In the genomic region with DNA sequence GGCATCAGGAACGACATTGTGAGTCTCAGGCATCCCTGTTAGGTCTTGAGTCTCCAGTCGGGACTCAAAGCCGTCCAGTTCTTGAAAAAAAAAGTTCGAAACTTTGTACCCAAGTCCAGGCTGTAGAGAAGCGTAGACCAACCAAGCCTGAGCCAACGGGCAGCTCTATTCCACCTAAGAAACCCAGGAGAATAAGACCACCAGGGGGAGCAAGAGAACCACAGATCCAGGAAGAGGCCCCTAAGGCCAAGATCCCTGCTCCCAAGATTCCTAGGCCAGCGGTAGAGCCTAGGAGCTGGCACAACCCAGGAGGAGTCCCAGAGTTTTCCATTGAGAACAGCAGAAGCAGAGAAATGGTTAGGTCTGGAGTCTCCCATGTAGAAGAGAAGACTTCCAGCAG, we compare ENCODE assay signal across 10 mouse cellular contexts. TPM values are rescaled to one million over a fixed set of nuclear protein-coding genes. Genes with fewer than 3 reads are reported as not detected.
DNase-seq lines count a peak whose midpoint lies in the region; ATAC-seq and TF ChIP-seq lines count a peak whose summit lies in the region.
"Had no signal": no experiment of that assay in that cellular context is flagged by ENCODE, and none has a peak within 500 bp of the region (broad histone marks: within the 10 kb centered on the region; RNA-seq: fewer than 3 reads in every experiment).

No protein-coding gene starts in this region.

- 0 out of 2 replicates have a peak, but pooled peaks cover 4% of the 10 kb centered on the region for H3K9me3 ChIP-seq in hindbrain, embryonic 10.5 days
- no peaks in the 10 kb centered on the region; the same call in 1 of the 2 replicates for H3K9me3 ChIP-seq in hindbrain, embryonic 12.5 days (replicated peaks)
- H3K9me3 ChIP-seq in hindbrain, embryonic 15.5 days, result no peaks in the 10 kb centered on the region
- no peaks in the 10 kb centered on the region for H3K9me3 ChIP-seq in midbrain, postnatal 0 days (ENCODE audit: low read length)

- H3K4me3 ChIP-seq in hindbrain, embryonic 10.5 days, result no peak overlapping the region
- H3K4me3 ChIP-seq in hindbrain, embryonic 12.5 days, result no peak overlapping the region
- no peak overlapping the region for H3K4me3 ChIP-seq in hindbrain, embryonic 15.5 days
- no peak overlapping the region for H3K4me3 ChIP-seq in midbrain, postnatal 0 days (ENCODE audit: low read depth, low read length)
- H3K4me3 ChIP-seq in testis, adult 2 months (ENCODE audit: control insufficient read depth, low read depth, low read length), result peak overlapping the region; percentile 72
- H3K4me3 ChIP-seq: megakaryocyte, embryonic 14.5 days had no signal

- H3K27me3 ChIP-seq in hindbrain, embryonic 10.5 days (ENCODE audit: insufficient read depth, poor library complexity, severe bottlenecking), result peaks cover 72% of the 10 kb centered on the region
- H3K27me3 ChIP-seq in hindbrain, embryonic 12.5 days, result peaks cover 60% of the 10 kb centered on the region
- peaks cover 30% of the 10 kb centered on the region for H3K27me3 ChIP-seq in hindbrain, embryonic 15.5 days
- peaks cover 11% of the 10 kb centered on the region for H3K27me3 ChIP-seq in midbrain, postnatal 0 days (ENCODE audit: insufficient read depth, low read length)
- no peaks in the 10 kb centered on the region; the same call in 1 of the 2 replicates for H3K27me3 ChIP-seq in testis, adult 2 months (ENCODE audit: control insufficient read depth, insufficient read depth, low read length)

- H3K9ac ChIP-seq in hindbrain, embryonic 12.5 days, result no peak overlapping the region
- no peak overlapping the region for H3K9ac ChIP-seq in hindbrain, embryonic 15.5 days
- no peak overlapping the region for H3K9ac ChIP-seq in midbrain, postnatal 0 days (replicated peaks; ENCODE audit: low read length, poor library complexity, severe bottlenecking)

- WGBS in hindbrain, embryonic 10.5 days, result 21% methylated on average over 7 of the region's 7 CpGs
- 15% methylated on average over 7 of the region's 7 CpGs for WGBS in hindbrain, embryonic 12.5 days
- WGBS in hindbrain, embryonic 15.5 days, result 20% methylated on average over 7 of the region's 7 CpGs
- 17% methylated on average over 7 of the region's 7 CpGs for WGBS in midbrain, postnatal 0 days

- no peak overlapping the region for H3K27ac ChIP-seq in hindbrain, embryonic 10.5 days
- H3K27ac ChIP-seq in hindbrain, embryonic 12.5 days, result no peak overlapping the region
- H3K27ac ChIP-seq in hindbrain, embryonic 15.5 days (replicated peaks), result no peak overlapping the region
- no peak overlapping the region for H3K27ac ChIP-seq in midbrain, postnatal 0 days (ENCODE audit: low read depth, low read length)
- H3K27ac ChIP-seq in testis, adult 2 months (ENCODE audit: control insufficient read depth, insufficient read depth, low read depth, low read length), result no peak overlapping the region

- no peak for TF ChIP-seq POLR2A in testis, adult 2 months (IDR thresholded peaks at IDR 0.05; ENCODE audit: control insufficient read depth, low read depth, low read length)

- H3K36me3 ChIP-seq in hindbrain, embryonic 10.5 days, result no peaks in the 10 kb centered on the region
- H3K36me3 ChIP-seq in hindbrain, embryonic 12.5 days, result no peaks in the 10 kb centered on the region
- no peaks in the 10 kb centered on the region for H3K36me3 ChIP-seq in hindbrain, embryonic 15.5 days
- no peaks in the 10 kb centered on the region for H3K36me3 ChIP-seq in midbrain, postnatal 0 days (ENCODE audit: insufficient read depth, low read length)
- H3K36me3 ChIP-seq in testis, adult 2 months (ENCODE audit: control insufficient read depth, insufficient read depth, low read length), result no peaks in the 10 kb centered on the region

- TF ChIP-seq CTCF in midbrain, postnatal 0 days (IDR thresholded peaks at IDR 0.05), result peak; percentile 85
- peak; percentile 58 for TF ChIP-seq CTCF in testis, adult 2 months (IDR thresholded peaks at IDR 0.05; ENCODE audit: control insufficient read depth, insufficient read depth, insufficient replicate concordance, low read depth, low read length)

- no peak for ATAC-seq in hindbrain, embryonic 12.5 days (ENCODE audit: low FRiP score)
- peak; percentile 67 for ATAC-seq in erythroblast, adult 5-6 weeks (replicated peaks; ENCODE audit: low FRiP score, poor library complexity, severe bottlenecking)
- ATAC-seq in hindbrain, embryonic 15.5 days (ENCODE audit: low FRiP score, low read depth), result peak; percentile 51; the same call in 1 of the 2 replicates
- ATAC-seq in midbrain, postnatal 0 days (ENCODE audit: low FRiP score), result no peak

- peaks cover 6% of the 10 kb centered on the region for H3K4me1 ChIP-seq in hindbrain, embryonic 10.5 days (replicated peaks)
- peaks cover 5% of the 10 kb centered on the region; the same call in 1 of the 2 replicates for H3K4me1 ChIP-seq in hindbrain, embryonic 12.5 days
- H3K4me1 ChIP-seq in hindbrain, embryonic 15.5 days (replicated peaks), result no peaks in the 10 kb centered on the region; the same call in 1 of the 2 replicates
- no peaks in the 10 kb centered on the region for H3K4me1 ChIP-seq in midbrain, postnatal 0 days (ENCODE audit: insufficient read depth, low read length)
- peaks cover 16% of the 10 kb centered on the region for H3K4me1 ChIP-seq in testis, adult 2 months (ENCODE audit: control insufficient read depth, insufficient read depth, low read length)

- H3K4me2 ChIP-seq in hindbrain, embryonic 12.5 days (replicated peaks), result no peak overlapping the region
- H3K4me2 ChIP-seq in hindbrain, embryonic 15.5 days, result no peak overlapping the region
- H3K4me2 ChIP-seq in midbrain, postnatal 0 days (ENCODE audit: low read depth, low read length, poor library complexity, severe bottlenecking), result no peak overlapping the region

- DNase-seq in hindbrain, embryonic 10.5 days (ENCODE audit: low spot score), result peak; percentile 69
- DNase-seq in brain, adult 2 months (ENCODE audit: low read depth, low spot score), result peak; percentile 92
- peak; percentile 56 to 66 for DNase-seq in layer of hippocampus, postnatal 36 days
- DNase-seq in midbrain, postnatal 0 days (ENCODE audit: low spot score), result peak; percentile 86

RNA-seq across cellular contexts. Expression of a gene that starts 4.3 kb away (rescaled TPM):
- 0.06 TPM in 1 of 2 replicates, not detected in the other for polyA plus RNA-seq in hindbrain, embryonic 10.5 days (2016; fragmentation: Nextera tagmentation; extraction: Ambion mirVana)
- polyA plus RNA-seq in hindbrain, embryonic 12.5 days (2016; fragmentation: Nextera tagmentation; extraction: Ambion mirVana), result 0.14 TPM in 1 of 2 replicates, not detected in the other
- total RNA-seq in erythroblast, adult 5-6 weeks (2015; ENCODE audit: low replicate concordance), result not detected in 2 replicates
- not detected in 2 replicates for total RNA-seq in erythroblast, adult 5-6 weeks (2017; ENCODE audit: low replicate concordance)
- polyA plus RNA-seq in hindbrain, embryonic 15.5 days (2015; fragmentation: Nextera tagmentation; extraction: Ambion mirVana), result 0.08 and 0.09 TPM in 2 replicates
- under 1 TPM; 0.17 to 0.30 TPM for total RNA-seq in layer of hippocampus, postnatal 36 days (2021)
- total RNA-seq in midbrain, postnatal 0 days (2014; rRNA removed), result not detected in 2 replicates
- polyA plus RNA-seq in midbrain, postnatal 0 days (2015; fragmentation: Nextera tagmentation; extraction: Ambion mirVana), result 0.12 and 0.16 TPM in 2 replicates
- 8.2 and 10.3 TPM in 2 replicates for polyA plus RNA-seq in testis, adult 2 months (2012; rRNA removed)

RNA-seq across cellular contexts. Expression of a gene that starts 6.6 kb away (rescaled TPM):
- not detected in 2 replicates for polyA plus RNA-seq in hindbrain, embryonic 10.5 days (2016; fragmentation: Nextera tagmentation; extraction: Ambion mirVana)
- not detected in 2 replicates for polyA plus RNA-seq in hindbrain, embryonic 12.5 days (2016; fragmentation: Nextera tagmentation; extraction: Ambion mirVana)
- not detected in 2 replicates for total RNA-seq in erythroblast, adult 5-6 weeks (2015; ENCODE audit: low replicate concordance)
- total RNA-seq in erythroblast, adult 5-6 weeks (2017; ENCODE audit: low replicate concordance), result not detected in 2 replicates
- polyA plus RNA-seq in hindbrain, embryonic 15.5 days (2015; fragmentation: Nextera tagmentation; extraction: Ambion mirVana), result not detected in 2 replicates
- total RNA-seq in layer of hippocampus, postnatal 36 days (2021), result not detected
- 0.05 TPM in 1 of 2 replicates, not detected in the other for total RNA-seq in midbrain, postnatal 0 days (2014; rRNA removed)
- not detected in 2 replicates for polyA plus RNA-seq in midbrain, postnatal 0 days (2015; fragmentation: Nextera tagmentation; extraction: Ambion mirVana)
- polyA plus RNA-seq in testis, adult 2 months (2012; rRNA removed), result 86.7 and 90.3 TPM in 2 replicates
- total RNA-seq: adrenal gland, postnatal 4 days had no signal

RNA-seq across cellular contexts. Expression of a gene that starts 18.1 kb away (rescaled TPM):
- polyA plus RNA-seq in hindbrain, embryonic 10.5 days (2016; fragmentation: Nextera tagmentation; extraction: Ambion mirVana), result 276 and 351 TPM in 2 replicates
- 169 and 192 TPM in 2 replicates for polyA plus RNA-seq in hindbrain, embryonic 12.5 days (2016; fragmentation: Nextera tagmentation; extraction: Ambion mirVana)
- 23.2 and 29.7 TPM in 2 replicates for total RNA-seq in erythroblast, adult 5-6 weeks (2015; ENCODE audit: low replicate concordance)
- 24.5 and 44.7 TPM in 2 replicates for total RNA-seq in erythroblast, adult 5-6 weeks (2017; ENCODE audit: low replicate concordance)
- 237 and 238 TPM in 2 replicates for polyA plus RNA-seq in hindbrain, embryonic 15.5 days (2015; fragmentation: Nextera tagmentation; extraction: Ambion mirVana)
- total RNA-seq in layer of hippocampus, postnatal 36 days (2021), result 100 to 1,000 TPM; 107 to 110 TPM
- total RNA-seq in midbrain, postnatal 0 days (2014; rRNA removed), result 174 and 179 TPM in 2 replicates
- 242 and 274 TPM in 2 replicates for polyA plus RNA-seq in midbrain, postnatal 0 days (2015; fragmentation: Nextera tagmentation; extraction: Ambion mirVana)
- 68.8 and 72.0 TPM in 2 replicates for polyA plus RNA-seq in testis, adult 2 months (2012; rRNA removed)

RNA-seq across cellular contexts. Expression of a gene that starts 31.8 kb away (rescaled TPM):
- polyA plus RNA-seq in hindbrain, embryonic 10.5 days (2016; fragmentation: Nextera tagmentation; extraction: Ambion mirVana), result 36.4 and 39.7 TPM in 2 replicates
- 41.4 and 42.3 TPM in 2 replicates for polyA plus RNA-seq in hindbrain, embryonic 12.5 days (2016; fragmentation: Nextera tagmentation; extraction: Ambion mirVana)
- 12.5 and 27.0 TPM in 2 replicates for total RNA-seq in erythroblast, adult 5-6 weeks (2015; ENCODE audit: low replicate concordance)
- total RNA-seq in erythroblast, adult 5-6 weeks (2017; ENCODE audit: low replicate concordance), result 3.6 and 5.0 TPM in 2 replicates
- polyA plus RNA-seq in hindbrain, embryonic 15.5 days (2015; fragmentation: Nextera tagmentation; extraction: Ambion mirVana), result 52.6 and 55.1 TPM in 2 replicates
- total RNA-seq in layer of hippocampus, postnatal 36 days (2021), result 100 to 1,000 TPM; 111 to 116 TPM
- total RNA-seq in midbrain, postnatal 0 days (2014; rRNA removed), result 26.9 and 31.2 TPM in 2 replicates
- polyA plus RNA-seq in midbrain, postnatal 0 days (2015; fragmentation: Nextera tagmentation; extraction: Ambion mirVana), result 43.9 and 45.7 TPM in 2 replicates
- 646 and 682 TPM in 2 replicates for polyA plus RNA-seq in testis, adult 2 months (2012; rRNA removed)

Comparison
In these comparisons a context has a peak if more than half of its experiments do, and no peak if none do; other contexts are left out.
1. ATAC-seq: peak in erythroblast, adult 5-6 weeks (single experiment) and hindbrain, embryonic 15.5 days (single experiment); none in hindbrain, embryonic 12.5 days (single experiment) and midbrain, postnatal 0 days (single experiment).
2. RNA of a gene that starts 6.6 kb away (polyA plus RNA-seq): 86.7 to 90.3 TPM in testis, adult 2 months; not detected in hindbrain, embryonic 10.5 days, not detected in hindbrain, embryonic 12.5 days, not detected in hindbrain, embryonic 15.5 days and not detected in midbrain, postnatal 0 days; every median in the first group is over 10 times any median in the second.
3. Peak in every context shown above with its lines, with median percentiles within 50 percentile points of each other: DNase-seq.